Mouse (Mus musculus) MEL (cell line): ENCODE measurements at regions not wholly inside any gene's neighbourhood (a gene's known extent, or its start where the extent isn't known, plus 50 kb on each side); places are given as distances from the start of the nearest gene placed in this dataset.

Experiments used
- DNase-seq: peaks from one replicate; pipeline ENCODE4 v3.0.0; 2011; ENCODE audit warnings: low read depth, low spot score
- H3K27ac ChIP-seq: 2 replicates; pipeline ENCODE4 v1.5.1; 2012; ENCODE audit warnings: low read depth, mild to moderate bottlenecking, control low read depth, low read length, moderate library complexity; ENCODE audit not compliant: control insufficient read depth
- H3K27me3 ChIP-seq, 2 experiments: fragments of 150-350 bp in 1 of 2; sonication (generic) in 1 of 2; 2 replicates each; pipeline ENCODE4 v1.6.1; 2012; ENCODE audit warnings: low read length in 2 of 2, mild to moderate bottlenecking in 2 of 2, improper control_type of control experiment in 1 of 2, moderate library complexity in 1 of 2; ENCODE audit not compliant: insufficient read depth in 2 of 2, control insufficient read depth in 1 of 2
- H3K36me3 ChIP-seq, 2 experiments: 2 replicates each; pipeline ENCODE4 v1.6.1; 2012 to 2014; ENCODE audit warnings: low read length in 2 of 2, improper control_type of control experiment in 1 of 2, inconsistent platforms in 1 of 2, mild to moderate bottlenecking in 1 of 2; ENCODE audit not compliant: insufficient read depth in 2 of 2, control insufficient read depth in 1 of 2
- H3K4me1 ChIP-seq, 2 experiments: fragments of 150-350 bp in 1 of 2; sonication (generic) in 1 of 2; 2 replicates each; pipeline ENCODE4 v1.6.1; 2012; ENCODE audit warnings: low read length in 2 of 2, improper control_type of control experiment in 1 of 2, mild to moderate bottlenecking in 1 of 2; ENCODE audit not compliant: insufficient read depth in 2 of 2, control insufficient read depth in 1 of 2
- H3K4me3 ChIP-seq, 2 experiments: fragments of 150-350 bp in 1 of 2; sonication (generic) in 1 of 2; 2 replicates each; pipeline ENCODE4 v1.5.1; 2012; ENCODE audit warnings: low read depth in 2 of 2, low read length in 2 of 2, mild to moderate bottlenecking in 2 of 2, moderate library complexity in 2 of 2, control low read depth in 1 of 2, improper control_type of control experiment in 1 of 2; ENCODE audit not compliant: control insufficient read depth in 1 of 2, insufficient read depth in 1 of 2
- H3K79me2 ChIP-seq: 2 replicates; pipeline ENCODE4 v1.6.1; 2012; ENCODE audit warnings: mild to moderate bottlenecking, low read length, moderate library complexity; ENCODE audit not compliant: control insufficient read depth, poor library complexity, insufficient read depth
- H3K9ac ChIP-seq: 2 replicates; pipeline ENCODE4 v1.6.1; 2012; ENCODE audit warnings: low read depth, mild to moderate bottlenecking, control low read depth, low read length, moderate library complexity; ENCODE audit not compliant: control insufficient read depth, poor library complexity, severe bottlenecking
- H3K9me3 ChIP-seq: fragments of 150-350 bp; sonication (generic); replicated peaks from 2 replicates; pipeline ENCODE4 v1.6.1; 2012; ENCODE audit warnings: mild to moderate bottlenecking, low read length, improper control_type of control experiment, moderate library complexity; ENCODE audit not compliant: insufficient read depth
- CTCF ChIP-seq, 3 experiments: IDR thresholded peaks in 2 of 3; conservative IDR thresholded peaks in 1 of 3; 2 replicates each; pipeline ENCODE4 v1.5.1; 2011 to 2012; ENCODE audit warnings: low read length in 3 of 3, low read depth in 2 of 3, mild to moderate bottlenecking in 2 of 3, improper control_type of control experiment in 1 of 3, inconsistent platforms in 1 of 3, mixed read lengths in 1 of 3, moderate library complexity in 1 of 3; ENCODE audit not compliant: control insufficient read depth in 1 of 3, insufficient read depth in 1 of 3, poor library complexity in 1 of 3, severe bottlenecking in 1 of 3
- ELF1 ChIP-seq: IDR thresholded peaks from 2 replicates; pipeline ENCODE4 v1.6.1; 2014; ENCODE audit warnings: low read depth, mild to moderate bottlenecking, inconsistent platforms, low read length, improper control_type of control experiment, moderate library complexity
- ETS1 ChIP-seq: IDR thresholded peaks from 2 replicates; pipeline ENCODE4 v1.6.1; 2012; ENCODE audit warnings: low read depth, mild to moderate bottlenecking, inconsistent platforms, low read length, improper control_type of control experiment, moderate library complexity
- MAX ChIP-seq: IDR thresholded peaks from 2 replicates; pipeline ENCODE4 v1.6.1; 2011; ENCODE audit warnings: low read length, improper control_type of control experiment
- MEF2A ChIP-seq: IDR thresholded peaks from 2 replicates; pipeline ENCODE4 v1.6.1; 2014; ENCODE audit warnings: low read depth, mild to moderate bottlenecking, inconsistent platforms, low read length, improper control_type of control experiment; ENCODE audit not compliant: poor library complexity, insufficient replicate concordance, severe bottlenecking; ENCODE audit errors: extremely low read depth
- NELFE ChIP-seq: IDR thresholded peaks from 2 replicates; pipeline ENCODE4 v1.6.1; 2011; ENCODE audit warnings: low read depth, low read length, improper control_type of control experiment
- RAD21 ChIP-seq: IDR thresholded peaks from 2 replicates; pipeline ENCODE4 v1.6.1; 2011; ENCODE audit warnings: mild to moderate bottlenecking, low read depth, low read length, improper control_type of control experiment
- SIN3A ChIP-seq: IDR thresholded peaks from 2 replicates; pipeline ENCODE4 v1.6.1; 2012; ENCODE audit warnings: low read length, improper control_type of control experiment, inconsistent platforms
- SMC3 ChIP-seq: IDR thresholded peaks from 2 replicates; pipeline ENCODE4 v1.6.1; 2011; ENCODE audit warnings: low read depth, low read length, improper control_type of control experiment
- TAL1 ChIP-seq: IDR thresholded peaks from 2 replicates; pipeline ENCODE4 v1.6.1; 2012; ENCODE audit warnings: mild to moderate bottlenecking, inconsistent platforms, low read length, moderate library complexity, mixed read lengths
- ZC3H11A ChIP-seq: IDR thresholded peaks from 2 replicates; pipeline ENCODE4 v1.6.1; 2012; ENCODE audit warnings: low read depth, mild to moderate bottlenecking, inconsistent platforms, low read length, improper control_type of control experiment
- ZNF384 ChIP-seq: IDR thresholded peaks from 2 replicates; pipeline ENCODE4 v1.6.1; 2012; ENCODE audit warnings: low read depth, mild to moderate bottlenecking, inconsistent platforms, low read length, improper control_type of control experiment

DNA sequence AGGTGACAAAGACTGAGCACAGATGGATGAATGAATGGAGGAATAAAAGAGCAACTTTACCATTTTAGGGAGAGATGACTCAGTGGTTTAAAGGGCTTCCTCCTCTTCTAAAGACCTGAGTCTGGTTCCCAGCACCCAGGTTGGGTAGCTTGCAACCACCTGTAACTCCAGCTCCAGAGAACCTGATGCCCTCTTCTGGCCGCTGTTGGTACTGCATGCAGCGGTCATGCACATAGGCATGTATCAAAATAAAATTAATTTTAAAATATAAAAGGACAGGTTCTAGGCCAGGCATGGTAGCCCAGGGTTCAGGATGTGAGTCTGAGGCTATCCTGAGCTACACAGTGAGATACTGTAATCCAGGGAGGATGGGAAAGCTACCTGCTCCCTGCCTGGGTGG, 103.4 kb upstream of the Rpl38 start:
- Histone ChIP-seq H3K9ac (no peak overlapping the region), H3K9me3 (no peaks in the 10 kb centered on the region), H3K4me1 (no peaks in the 10 kb centered on the region), H3K36me3 (no peaks in the 10 kb centered on the region), H3K27me3 (no peaks in the 10 kb centered on the region), H3K27ac (no peak overlapping the region), H3K79me2 (no peaks in the 10 kb centered on the region)
- peak; percentile 16 for DNase-seq
- TF ChIP-seq CTCF (IDR thresholded peaks at IDR 0.05 in 2 of 3, conservative IDR thresholded peaks at IDR 0.05 in 1 of 3; ENCODE audit: control insufficient read depth in 1 of 3, insufficient read depth in 1 of 3, low read depth in 2 of 3, low read length in 3 of 3, poor library complexity in 1 of 3, severe bottlenecking in 1 of 3) (peak; percentile 38 to 56 (median 49)), ETS1 (no peak), RAD21 (peak; percentile 7), SMC3 (peak; percentile 33; the same call in 1 of the 2 replicates)
- TF ChIP-seq, all 39 proteins: peak for 3
- H3K4me3 ChIP-seq: no peak overlapping the region

DNA sequence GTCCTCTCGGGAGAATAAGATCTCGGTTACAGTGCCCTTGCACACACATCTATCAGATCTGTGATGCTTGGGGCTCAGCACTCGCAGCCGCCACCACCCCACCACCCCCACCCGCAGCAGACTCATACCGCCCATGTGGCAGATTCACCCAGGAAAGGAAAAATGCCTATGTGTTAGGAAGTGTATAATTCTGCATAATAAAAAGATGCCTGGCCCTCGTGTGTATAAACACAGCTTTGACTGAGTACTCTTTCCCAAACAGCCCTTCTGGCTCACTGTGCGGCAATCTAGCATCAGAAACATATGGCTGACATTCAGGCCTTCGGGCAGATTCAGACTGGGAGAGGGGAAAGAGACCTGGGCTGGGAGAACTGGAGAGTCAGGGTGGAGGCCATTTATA, 105.2 kb upstream of the Rpl38 start:
- Histone ChIP-seq H3K9ac (no peak overlapping the region), H3K27me3 (no peaks in the 10 kb centered on the region), H3K79me2 (no peaks in the 10 kb centered on the region), H3K27ac (no peak overlapping the region), H3K4me1 (no peaks in the 10 kb centered on the region), H3K9me3 (no peaks in the 10 kb centered on the region), H3K4me3 (no peak overlapping the region), H3K36me3 (no peaks in the 10 kb centered on the region)
- no peak for TF ChIP-seq CTCF (IDR thresholded peaks at IDR 0.05 in 2 of 3, conservative IDR thresholded peaks at IDR 0.05 in 1 of 3; ENCODE audit: control insufficient read depth in 1 of 3, insufficient read depth in 1 of 3, low read depth in 2 of 3, low read length in 3 of 3, poor library complexity in 1 of 3, severe bottlenecking in 1 of 3)
- TF ChIP-seq ELF1: no peak
- TF ChIP-seq TAL1: no peak
- TF ChIP-seq ZNF384: no peak
- TF ChIP-seq MEF2A: no peak
- no peak for DNase-seq

DNA sequence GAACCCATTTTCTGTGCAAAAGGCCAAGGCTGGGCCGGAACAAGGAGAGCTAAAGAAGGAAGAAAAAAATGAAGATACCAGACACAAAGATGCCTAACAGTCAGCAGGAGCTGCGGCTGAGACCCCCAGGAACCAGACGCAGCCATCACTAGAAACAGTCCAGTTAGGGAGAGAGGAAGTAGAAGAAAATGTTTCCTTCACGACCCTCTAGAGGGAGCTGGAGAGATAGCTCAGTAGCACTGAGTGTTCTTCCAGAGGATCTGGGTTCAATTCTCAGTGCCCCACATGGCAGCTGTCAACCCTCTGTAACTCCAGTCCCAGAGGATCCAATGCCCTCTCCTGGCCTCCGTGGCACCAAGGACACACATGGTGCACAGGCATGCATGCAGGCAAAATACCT, 113.7 kb upstream of the Rpl38 start:
- no peak overlapping the region for H3K9ac ChIP-seq
- H3K4me3 ChIP-seq: no peak overlapping the region
- no peak for DNase-seq
- no peaks in the 10 kb centered on the region for H3K79me2 ChIP-seq
- no peaks in the 10 kb centered on the region for H3K27me3 ChIP-seq
- no peaks in the 10 kb centered on the region for H3K9me3 ChIP-seq
- TF ChIP-seq SIN3A: no peak
- H3K4me1 ChIP-seq: no peaks in the 10 kb centered on the region
- H3K36me3 ChIP-seq: no peaks in the 10 kb centered on the region
- H3K27ac ChIP-seq: no peak overlapping the region

DNA sequence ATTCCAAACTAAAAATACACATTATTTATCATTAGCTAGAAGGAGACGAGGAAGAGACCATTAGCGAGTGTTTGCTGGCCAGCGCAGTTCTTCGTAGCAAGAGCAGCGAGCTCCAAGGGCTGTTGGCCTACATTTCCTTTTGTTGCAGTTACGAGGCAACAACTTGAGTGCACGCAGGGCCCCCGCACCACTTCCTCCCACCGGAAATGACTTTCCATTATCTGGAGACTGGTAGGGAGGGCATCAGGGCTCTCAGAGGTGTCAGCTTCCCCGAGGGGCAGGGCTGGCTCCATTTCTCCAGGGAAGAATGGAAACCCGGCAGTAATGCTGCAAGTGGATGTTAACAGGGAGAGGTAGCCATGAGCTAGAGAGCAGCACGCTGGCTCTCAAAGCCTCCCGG, 114.3 kb upstream of the Rpl38 start:
- TF ChIP-seq ZNF384 (no peak), CTCF (IDR thresholded peaks at IDR 0.05 in 2 of 3, conservative IDR thresholded peaks at IDR 0.05 in 1 of 3; ENCODE audit: control insufficient read depth in 1 of 3, insufficient read depth in 1 of 3, low read depth in 2 of 3, low read length in 3 of 3, poor library complexity in 1 of 3, severe bottlenecking in 1 of 3) (no peak), ELF1 (no peak), ETS1 (no peak), MAX (no peak), ZC3H11A (no peak), NELFE (no peak)
- Histone ChIP-seq H3K9ac (no peak overlapping the region), H3K79me2 (no peaks in the 10 kb centered on the region), H3K27ac (no peak overlapping the region), H3K36me3 (no peaks in the 10 kb centered on the region), H3K9me3 (no peaks in the 10 kb centered on the region), H3K4me3 (no peak overlapping the region), H3K4me1 (no peaks in the 10 kb centered on the region), H3K27me3 (no peaks in the 10 kb centered on the region)
- DNase-seq: no peak
